Mouse (Mus musculus): ENCODE measurements around the gene Abhd17b.

DNA sequence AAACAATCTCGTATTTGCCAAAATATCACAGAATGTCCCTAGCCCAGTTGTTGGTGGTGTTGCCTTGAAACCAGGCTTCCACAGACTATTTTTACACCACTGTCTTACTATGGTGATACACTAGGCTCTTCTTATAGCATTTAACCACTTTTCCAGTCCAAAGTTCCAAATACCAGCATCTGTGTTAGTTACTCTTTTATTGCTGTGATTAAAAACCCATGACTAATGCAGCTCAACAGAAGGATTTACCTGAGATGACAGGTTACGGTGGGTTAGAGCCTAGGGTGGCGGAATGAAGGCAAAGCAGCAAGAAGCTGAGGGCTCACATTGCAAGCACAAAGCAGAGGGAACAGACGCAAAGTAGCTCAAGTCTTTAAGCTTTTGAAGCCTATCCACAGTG, 16.7 kb downstream of the Abhd17b start:
- TF ChIP-seq CTCF (conservative IDR thresholded peaks at IDR 0.05 in 1 of 2, IDR thresholded peaks at IDR 0.05 in 1 of 2; ENCODE audit: low read depth in 2 of 2, low read length in 2 of 2): no peak
- no peak for TF ChIP-seq E2F4 (IDR thresholded peaks at IDR 0.05; ENCODE audit: insufficient replicate concordance, low read depth, low read length)
- TF ChIP-seq TCF12 (IDR thresholded peaks at IDR 0.05; ENCODE audit: low read depth, low read length): no peak
- no peak for TF ChIP-seq CHD1 (IDR thresholded peaks at IDR 0.05; ENCODE audit: low read depth, low read length)
- no peak for TF ChIP-seq USF1 (IDR thresholded peaks at IDR 0.05; ENCODE audit: low read depth, low read length)
- no peak for TF ChIP-seq ZKSCAN1 (IDR thresholded peaks at IDR 0.05; ENCODE audit: borderline replicate concordance, low read depth, low read length)
- no peak for TF ChIP-seq ZMIZ1 (IDR thresholded peaks at IDR 0.05; ENCODE audit: low read depth, low read length)
- no peak for TF ChIP-seq JUND (conservative IDR thresholded peaks at IDR 0.05; ENCODE audit: low read depth, low read length)
- no peak for TF ChIP-seq CHD2 (IDR thresholded peaks at IDR 0.05; ENCODE audit: low read length)
- TF ChIP-seq EP300 (IDR thresholded peaks at IDR 0.05; ENCODE audit: low read length): no peak
- TF ChIP-seq POLR2A (IDR thresholded peaks at IDR 0.05; ENCODE audit: low read depth, low read length): no peak
- no peak for TF ChIP-seq ETS1 (conservative IDR thresholded peaks at IDR 0.05; ENCODE audit: low read depth, low read length)
- no peak for TF ChIP-seq MYC (IDR thresholded peaks at IDR 0.05; ENCODE audit: low read depth, low read length)
- TF ChIP-seq PAX5 (IDR thresholded peaks at IDR 0.05; ENCODE audit: low read length): no peak
